Mouse (Mus musculus): ENCODE measurements around the gene Gm10577.

The Gm10577 gene

GRCm38 (mm10) chr4:101020596-101020995, at the start of gene Gm10577:
Gene Gm10577, minus strand, starts transcription at chr4:101020696.
- no peak for DNase-seq (ENCODE audit: low read depth, low spot score)

DNA sequence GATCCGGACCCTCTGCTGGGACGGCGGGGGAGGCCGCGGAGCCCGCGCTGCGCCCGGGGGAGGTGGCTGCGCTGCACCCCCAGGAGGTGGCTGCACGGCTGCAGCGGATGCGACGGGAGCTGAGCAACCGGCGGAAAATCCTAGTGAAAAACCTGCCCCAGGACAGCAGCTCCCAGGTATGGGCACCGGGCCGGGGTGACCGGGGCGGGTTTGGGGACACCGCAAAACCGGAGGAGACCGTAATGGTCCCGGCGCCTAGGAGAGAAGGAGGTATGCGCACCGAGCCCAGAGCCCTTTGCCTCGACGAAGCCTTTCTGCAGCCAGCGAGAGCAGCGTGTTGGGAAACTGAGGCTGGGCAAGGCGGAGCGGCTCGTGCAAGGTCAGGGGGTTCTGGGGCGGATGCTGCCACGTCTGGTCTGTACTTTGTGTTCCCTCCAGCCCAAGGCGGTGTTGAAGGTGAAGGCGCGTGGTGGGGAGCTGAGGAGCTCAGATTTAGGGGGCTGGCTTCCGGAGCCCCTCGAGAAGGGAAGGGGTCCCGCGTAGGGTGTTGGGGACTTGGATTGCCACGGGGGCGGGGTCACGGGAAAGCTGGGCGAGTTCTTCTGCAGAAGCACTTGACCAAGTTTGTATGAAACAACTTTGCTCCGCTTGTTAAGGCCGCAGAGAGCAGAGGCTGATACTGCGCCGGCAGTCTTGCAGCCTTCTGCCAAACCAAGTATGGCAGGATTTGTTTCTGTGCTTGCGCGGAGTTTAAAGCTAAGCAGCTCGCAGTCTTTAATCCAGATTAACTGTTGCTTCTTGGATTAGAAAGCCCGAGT, 48.9 kb upstream of the Gm10577 start:
- DNase-seq (ENCODE audit: low read depth, low spot score): no peak

GRCm38 (mm10) chr4:101068786-101069153, 48.3 kb upstream of the Gm10577 start, which contains the start of gene Raver2:
Gene Raver2, plus strand, starts transcription at chr4:101068983.
- DNase-seq (ENCODE audit: low read depth, low spot score): no peak

DNA sequence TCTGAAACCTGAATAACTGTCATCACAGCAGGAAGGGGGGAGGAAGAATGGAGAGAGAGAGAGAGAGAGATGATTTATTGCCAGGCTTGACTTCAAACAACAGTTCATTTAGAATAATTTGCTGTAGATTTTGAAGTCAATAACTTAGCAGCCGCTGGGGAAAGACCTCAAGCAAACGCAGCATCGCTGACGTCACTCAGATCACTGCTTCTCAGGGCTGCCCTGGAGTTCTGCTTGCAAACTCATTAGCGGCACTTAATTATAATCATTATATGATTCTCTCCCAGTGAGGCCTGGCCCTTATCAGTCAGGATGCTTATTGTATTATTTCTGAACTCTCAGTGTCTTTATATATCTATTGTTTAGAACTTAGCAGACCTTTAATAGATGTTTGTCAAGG, 45.9 kb upstream of the Gm10577 start:
- no peak for DNase-seq (ENCODE audit: low read depth, low spot score)

GRCm38 (mm10) chr4:101062146-101062545, 41.6 kb upstream of the Gm10577 start:
- DNase-seq (ENCODE audit: low read depth, low spot score): no peak

DNA sequence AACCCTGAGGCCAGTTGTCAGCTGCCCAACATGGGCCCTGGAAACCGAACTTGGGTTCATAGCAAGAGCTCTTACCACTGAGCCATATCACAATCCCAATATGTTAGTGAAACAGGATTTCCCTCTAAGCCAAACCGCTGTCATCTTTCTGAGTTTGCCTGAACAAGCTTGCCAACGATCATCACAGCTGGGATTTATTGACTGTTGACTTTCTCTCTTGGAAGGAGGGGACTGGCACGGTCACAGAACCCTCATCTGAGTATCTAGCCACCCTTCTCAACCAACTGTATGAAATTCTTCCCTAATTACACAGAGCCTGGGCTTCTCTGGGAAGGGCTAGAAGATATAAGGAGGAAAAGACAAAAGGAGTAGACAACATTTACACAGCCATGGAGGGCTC, 26.1 kb upstream of the Gm10577 start:
- DNase-seq (ENCODE audit: low read depth, low spot score): no peak

- DNase-seq (ENCODE audit: low read depth, low spot score): no peak
Measured at GRCm38 (mm10) chr4:101044149-101044548, 23.7 kb upstream of the Gm10577 start.

DNA sequence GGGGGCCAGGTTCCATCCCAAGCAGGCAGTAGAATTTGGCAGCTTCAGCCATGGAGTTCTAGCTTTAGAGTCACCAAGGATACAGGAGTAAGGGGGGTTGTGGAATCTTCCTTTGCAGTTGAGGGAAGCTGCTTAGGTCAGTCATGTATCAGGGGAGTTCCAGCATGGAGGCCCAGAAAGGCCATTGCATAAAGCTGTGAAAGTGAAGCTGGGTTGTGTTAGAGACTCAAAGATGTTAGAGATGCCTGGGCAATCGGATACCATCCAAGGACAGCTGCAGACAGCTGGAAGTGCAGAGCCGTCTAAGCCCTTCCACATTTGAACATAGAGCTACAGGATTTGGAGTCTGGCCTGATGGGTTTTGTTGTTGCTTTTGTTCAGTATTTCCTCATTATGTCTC, 23.2 kb upstream of the Gm10577 start:
- no peak for DNase-seq (ENCODE audit: low read depth, low spot score)

DNA sequence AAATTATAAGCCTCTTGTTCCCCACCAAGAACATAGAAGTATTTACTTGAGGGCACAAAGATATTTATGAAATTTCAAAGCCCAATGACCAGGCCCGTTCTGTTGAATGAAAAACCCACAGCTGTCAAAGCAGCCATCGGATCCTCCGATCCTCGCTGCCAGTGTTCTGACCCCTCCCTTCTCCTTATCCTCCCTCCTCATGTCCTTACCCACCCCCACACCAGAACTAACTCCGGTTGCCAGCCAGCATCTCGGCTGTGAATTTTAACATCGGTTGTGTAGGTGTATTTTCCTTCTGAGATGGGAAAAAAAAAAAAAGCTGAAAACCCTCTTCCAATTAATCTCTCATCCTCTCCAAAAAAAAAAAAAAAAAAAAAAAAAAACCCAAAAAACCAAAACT, 16.7 kb upstream of the Gm10577 start:
- no peak for DNase-seq (ENCODE audit: low read depth, low spot score)

DNA sequence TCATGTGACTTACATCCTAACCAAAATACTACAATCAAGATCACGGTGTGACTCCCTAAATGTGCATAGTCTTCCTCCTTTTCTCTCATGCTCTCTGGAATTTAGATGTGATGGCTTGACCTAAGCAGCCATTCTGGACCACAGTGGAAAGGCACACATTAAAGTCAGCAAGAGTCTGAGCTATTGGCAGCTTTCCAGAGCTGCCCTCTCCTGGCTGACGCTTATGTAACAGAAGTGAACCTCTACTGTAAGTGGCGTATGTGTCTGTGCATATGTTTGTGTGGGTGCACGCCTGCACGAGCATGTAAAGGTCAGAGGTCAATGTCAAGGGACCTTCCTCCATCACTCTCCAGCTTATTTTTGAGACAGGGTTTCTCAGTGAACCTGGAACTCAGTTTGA, 14.6 kb upstream of the Gm10577 start:
- peak; percentile 2 for DNase-seq (ENCODE audit: low read depth, low spot score)

GRCm38 (mm10) chr4:101033047-101033446, 12.6 kb upstream of the Gm10577 start:
- DNase-seq (ENCODE audit: low read depth, low spot score): no peak

GRCm38 (mm10) chr4:101027852-101028411, 7.4 kb upstream of the Gm10577 start:
- DNase-seq (ENCODE audit: low read depth, low spot score): no peak

DNA sequence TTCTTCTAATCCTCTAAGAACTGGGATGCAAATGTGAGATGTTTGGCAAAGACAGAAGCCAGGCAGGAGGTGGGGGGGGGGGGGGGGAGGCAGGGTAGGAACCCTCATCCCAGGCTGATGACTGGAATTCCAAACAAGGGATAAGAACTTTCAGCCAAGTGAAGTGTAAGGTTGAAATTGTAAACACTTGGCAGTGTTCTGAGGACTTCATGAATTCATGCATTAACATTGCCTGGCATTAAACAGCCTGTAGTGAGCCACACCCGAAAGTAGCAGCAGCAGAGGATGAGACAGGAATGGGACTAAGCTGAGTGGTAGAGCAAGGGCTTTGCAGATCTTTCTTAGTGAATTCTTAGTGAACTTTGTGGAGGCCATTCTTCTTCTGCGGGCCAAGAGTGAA, 6.5 kb upstream of the Gm10577 start:
- no peak for DNase-seq (ENCODE audit: low read depth, low spot score)

DNA sequence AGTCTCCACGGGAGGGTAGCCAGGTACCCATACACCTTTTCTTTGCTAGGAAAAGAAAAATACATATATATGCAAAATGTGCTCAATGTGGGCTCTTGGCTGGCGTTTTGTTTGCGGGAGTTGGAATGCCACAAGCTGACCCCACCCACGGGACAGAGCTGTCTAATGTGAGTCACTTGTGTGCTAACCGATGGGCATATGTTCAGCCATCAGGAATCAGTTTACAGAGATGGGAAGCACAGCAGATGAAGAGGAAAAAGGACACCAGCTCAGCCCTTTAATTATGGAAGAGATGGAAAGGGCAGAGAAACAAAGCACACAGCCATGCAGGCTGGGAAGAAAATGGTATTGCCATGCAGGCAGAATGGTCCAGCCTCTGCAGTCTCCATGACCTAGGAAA, 6.1 kb upstream of the Gm10577 start:
- peak; percentile 5 for DNase-seq (ENCODE audit: low read depth, low spot score)

- no peak for DNase-seq (ENCODE audit: low read depth, low spot score)
Measured at GRCm38 (mm10) chr4:101017806-101018205, 2.7 kb downstream of the Gm10577 start.

GRCm38 (mm10) chr4:101009092-101009491, 11.4 kb downstream of the Gm10577 start:
- no peak for DNase-seq (ENCODE audit: low read depth, low spot score)

DNA sequence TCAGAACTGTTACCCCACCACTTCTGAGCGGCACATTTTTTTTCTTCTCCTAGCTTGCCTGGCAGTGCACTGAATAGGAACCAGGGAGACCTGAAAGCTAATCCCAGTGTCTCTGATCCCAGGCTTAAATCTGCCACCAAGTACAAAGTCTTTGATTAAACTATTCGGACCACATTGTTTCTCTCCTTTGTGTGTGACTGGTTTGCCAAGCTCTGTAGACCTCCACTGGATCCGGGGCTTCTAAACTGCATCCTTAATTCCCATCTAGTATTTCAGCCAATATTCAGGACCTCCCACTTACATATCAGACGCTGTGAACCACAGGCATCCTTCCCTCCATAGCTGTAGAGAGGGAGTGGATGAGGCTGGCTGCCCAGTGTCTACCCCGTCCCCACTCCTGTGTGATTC, 12.1 kb downstream of the Gm10577 start:
- no peak for DNase-seq (ENCODE audit: low read depth, low spot score)

GRCm38 (mm10) chr4:101002961-101003360, 17.5 kb downstream of the Gm10577 start:
- no peak for DNase-seq (ENCODE audit: low read depth, low spot score)

DNA sequence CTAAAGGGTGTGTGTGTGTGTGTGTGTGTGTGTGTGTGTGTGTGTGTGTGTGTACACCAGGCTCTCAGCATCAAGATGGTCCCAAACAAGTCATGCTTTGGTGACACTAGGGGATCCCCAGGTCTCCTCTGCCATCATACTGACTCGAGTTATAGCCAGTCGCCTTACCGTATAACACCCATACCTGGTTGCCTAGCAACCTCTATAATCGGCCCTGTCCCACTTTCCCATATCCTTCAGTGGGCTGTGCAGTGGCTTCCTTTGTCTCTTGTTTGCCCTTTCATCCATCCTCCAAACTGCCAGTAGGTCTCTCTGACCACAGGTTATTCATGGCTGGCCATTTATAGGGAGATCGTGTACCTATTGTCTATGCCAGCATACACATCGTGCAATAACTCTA, 19.4 kb downstream of the Gm10577 start:
- DNase-seq (ENCODE audit: low read depth, low spot score): no peak

DNA sequence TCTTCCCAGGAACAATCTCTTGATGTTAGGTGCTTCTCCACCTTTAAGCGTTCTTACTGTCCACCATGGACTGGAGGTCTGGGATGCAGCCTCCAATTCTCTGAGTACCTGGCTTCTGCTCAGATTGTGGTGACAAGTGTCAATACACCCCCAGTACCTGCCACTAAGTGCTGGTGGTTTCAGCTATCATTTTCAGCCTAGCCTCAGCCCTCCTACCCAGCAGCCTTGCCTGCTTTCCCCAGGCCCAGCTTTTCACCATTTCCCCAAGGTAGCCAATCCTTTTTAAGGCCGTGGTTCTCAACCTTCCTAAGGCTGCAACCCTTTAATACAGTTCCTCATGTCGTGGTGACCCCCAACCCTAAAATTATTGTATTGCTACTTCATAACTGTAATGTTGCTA, 19.9 kb downstream of the Gm10577 start:
- DNase-seq (ENCODE audit: low read depth, low spot score): no peak

DNA sequence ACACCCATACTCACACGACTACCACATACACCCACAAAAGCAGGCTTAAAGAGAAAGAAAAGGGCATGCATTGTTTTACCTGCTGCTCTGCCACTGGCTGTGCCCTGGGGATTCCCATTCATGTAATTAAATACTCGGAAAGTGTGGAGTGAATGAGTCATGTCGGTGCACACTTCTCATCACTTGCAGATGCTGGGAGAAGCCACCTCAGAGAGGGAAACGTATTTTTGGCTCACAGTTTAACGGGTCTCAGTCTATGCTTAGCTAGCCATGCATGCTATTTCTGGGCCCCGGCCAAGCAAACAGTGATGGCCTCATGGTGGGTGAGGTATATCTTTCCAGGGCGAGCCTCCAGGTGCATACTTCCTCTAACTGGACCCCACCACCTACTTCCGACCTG, 21.6 kb downstream of the Gm10577 start:
- no peak for DNase-seq (ENCODE audit: low read depth, low spot score)

DNA sequence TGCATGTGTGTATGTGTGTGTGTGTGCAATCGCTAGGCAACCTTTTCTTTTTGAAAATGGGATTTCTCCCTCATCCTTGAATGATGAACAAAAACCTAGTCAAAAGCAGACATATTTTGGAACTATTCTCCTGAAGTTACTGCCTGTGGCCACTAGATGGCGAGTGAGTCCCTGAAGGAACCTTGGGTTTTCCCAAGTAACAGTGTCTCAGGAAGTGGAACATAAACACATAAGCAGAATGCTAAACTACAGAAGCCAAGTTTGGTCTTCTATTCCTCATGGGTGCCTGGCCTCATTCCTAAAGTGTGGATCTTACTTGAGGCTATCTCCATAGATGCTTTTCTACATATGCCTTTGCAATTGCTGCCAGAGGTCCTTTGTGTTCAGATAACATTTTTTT, 22.4 kb downstream of the Gm10577 start:
- peak; percentile 63 for DNase-seq (ENCODE audit: low read depth, low spot score)

DNA sequence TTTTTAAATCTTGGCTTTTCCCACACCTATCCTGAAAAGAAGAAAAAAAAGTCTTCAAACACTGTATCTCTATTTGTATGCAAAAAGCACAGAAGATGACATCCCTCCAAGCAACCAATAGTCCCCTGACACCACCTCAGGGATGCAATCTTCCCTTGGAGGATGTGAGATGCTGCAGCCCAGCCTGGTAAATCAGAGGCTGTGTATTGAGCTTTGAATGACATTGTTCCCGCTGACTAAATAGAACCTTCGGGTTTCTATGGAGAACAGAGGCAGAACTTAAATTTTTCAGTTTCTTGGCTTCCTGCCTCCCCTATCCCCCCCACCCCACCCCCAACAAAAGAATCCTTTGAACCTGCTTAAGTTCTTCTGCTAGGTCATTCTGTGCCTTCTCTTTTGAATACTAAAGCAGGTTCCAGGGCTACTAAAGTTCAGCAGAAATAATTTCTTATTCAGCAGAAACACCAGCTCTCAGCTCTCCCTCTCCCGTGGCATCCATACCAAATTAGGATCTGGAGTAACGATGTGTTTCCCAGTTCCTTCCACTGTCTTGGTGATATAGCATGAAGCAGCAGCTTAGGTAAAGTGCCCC, 24.3 kb downstream of the Gm10577 start:
- no peak for DNase-seq (ENCODE audit: low read depth, low spot score)
